Mouse (Mus musculus): ENCODE data around the gene Spef1. TPM values are rescaled to one million over a fixed set of nuclear protein-coding genes. Genes with fewer than 3 reads are reported as not detected.

Spef1 gene
- total RNA-seq, 2 experiments from 2014 or later: 9.7 to 10.8 TPM

GRCm38 (mm10) chr2:131132111-131132888 lies 54.8 kb downstream of the Spef1 start:
- DNase-seq (ENCODE audit: low spot score in 2 of 2): peak in 1 of 2 experiments; percentile 1
- intact Hi-C loops (cut with DNase I): no loop called here

DNA sequence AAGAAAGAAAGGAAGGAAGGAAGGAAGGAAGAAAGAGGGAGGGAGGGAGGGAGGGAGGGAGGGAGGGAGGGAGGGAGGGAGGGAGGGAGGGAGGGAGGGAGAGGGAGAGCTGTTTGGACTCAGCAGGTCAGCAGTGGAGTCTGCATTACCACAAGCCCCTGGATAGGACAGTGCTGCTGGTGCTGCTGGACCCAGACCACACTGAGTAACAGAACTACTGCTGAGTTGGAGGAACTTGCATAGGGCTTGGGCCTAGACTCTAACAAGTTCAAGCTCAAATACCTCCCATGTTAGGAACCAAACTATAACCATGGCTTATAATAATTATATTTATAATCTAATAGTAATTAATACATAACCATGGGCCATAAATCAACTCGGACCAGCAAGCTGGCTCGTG lies 56.2 kb downstream of the Spef1 start:
- intact Hi-C loops (cut with DNase I): no loop called here

DNA sequence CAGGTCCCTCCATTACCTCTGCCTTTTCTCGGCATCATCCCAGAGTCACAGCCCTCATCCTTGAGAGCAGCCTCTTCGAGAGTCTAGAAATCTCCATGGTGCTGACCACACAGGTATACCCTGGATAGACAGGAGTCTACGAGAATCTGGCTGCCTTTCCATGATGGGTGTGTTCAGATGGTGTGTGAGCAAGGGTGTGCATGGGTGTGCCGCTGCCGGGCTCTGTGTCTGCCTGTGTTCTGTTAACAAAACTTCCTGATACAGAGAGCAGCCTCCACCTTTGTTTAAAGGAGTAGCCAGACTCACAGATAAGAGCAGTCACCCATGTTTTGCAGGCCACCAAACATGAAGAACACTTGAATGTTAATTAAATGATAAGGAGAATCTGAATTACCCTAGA lies 57.2 kb downstream of the Spef1 start:
- intact Hi-C loops (cut with DNase I): no loop called here
- peak in 1 of 2 experiments; percentile 2 for DNase-seq (ENCODE audit: low spot score in 2 of 2)

More for the DNA sequence above, 56.2 kb downstream of the Spef1 start:
- DNase-seq (ENCODE audit: low spot score in 2 of 2): no peak

DNA sequence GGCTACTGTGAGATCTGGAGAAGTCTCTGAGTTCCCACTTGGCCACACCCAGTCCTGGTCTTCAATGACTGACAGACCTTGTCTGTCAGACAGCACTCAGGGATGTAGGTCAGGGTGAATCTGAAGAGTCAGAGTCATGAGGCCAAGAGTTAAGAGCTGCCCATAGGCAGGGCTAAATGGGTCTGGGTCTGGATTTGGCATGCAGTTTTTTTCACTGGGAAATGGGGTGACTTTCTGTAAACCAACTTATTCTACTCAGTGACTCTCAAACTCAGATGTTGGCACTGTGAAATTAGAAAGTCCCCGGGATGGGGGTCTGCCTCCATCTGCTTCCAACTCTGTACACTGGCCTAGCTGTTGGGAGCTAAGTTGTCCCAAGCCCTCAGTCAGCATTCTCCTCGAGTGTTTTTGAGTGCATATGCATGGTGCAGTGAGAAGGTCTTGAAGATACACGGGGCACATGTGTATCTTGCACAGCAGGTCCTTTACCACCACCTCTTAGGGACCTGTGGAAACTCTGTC lies 58.4 kb downstream of the Spef1 start:
- DNase-seq (ENCODE audit: low spot score in 2 of 2): no peak
- intact Hi-C loops (cut with DNase I): no loop called here

DNA sequence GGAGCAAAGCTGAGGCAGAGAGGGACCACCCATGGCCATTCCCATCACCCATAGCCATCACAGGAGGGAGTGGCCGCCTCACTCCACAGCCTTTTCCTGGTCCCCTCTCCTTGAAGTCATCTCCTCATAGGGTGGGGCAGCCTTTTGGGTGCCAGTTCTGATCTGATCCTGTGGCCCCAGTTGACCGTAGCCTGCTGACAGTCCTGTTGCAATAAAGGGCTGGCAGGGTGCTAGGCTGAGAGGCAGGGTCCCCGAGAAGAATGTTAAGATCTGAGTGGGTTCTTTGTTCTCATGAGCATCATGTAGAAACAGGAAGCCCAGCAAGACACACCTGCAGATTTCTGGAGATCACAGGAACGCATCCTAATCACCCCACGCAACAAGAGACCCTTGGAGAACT lies 58.9 kb downstream of the Spef1 start:
- intact Hi-C loops (cut with DNase I): no loop called here
- peak in 1 of 2 experiments; percentile 1 for DNase-seq (ENCODE audit: low spot score in 2 of 2)

DNA sequence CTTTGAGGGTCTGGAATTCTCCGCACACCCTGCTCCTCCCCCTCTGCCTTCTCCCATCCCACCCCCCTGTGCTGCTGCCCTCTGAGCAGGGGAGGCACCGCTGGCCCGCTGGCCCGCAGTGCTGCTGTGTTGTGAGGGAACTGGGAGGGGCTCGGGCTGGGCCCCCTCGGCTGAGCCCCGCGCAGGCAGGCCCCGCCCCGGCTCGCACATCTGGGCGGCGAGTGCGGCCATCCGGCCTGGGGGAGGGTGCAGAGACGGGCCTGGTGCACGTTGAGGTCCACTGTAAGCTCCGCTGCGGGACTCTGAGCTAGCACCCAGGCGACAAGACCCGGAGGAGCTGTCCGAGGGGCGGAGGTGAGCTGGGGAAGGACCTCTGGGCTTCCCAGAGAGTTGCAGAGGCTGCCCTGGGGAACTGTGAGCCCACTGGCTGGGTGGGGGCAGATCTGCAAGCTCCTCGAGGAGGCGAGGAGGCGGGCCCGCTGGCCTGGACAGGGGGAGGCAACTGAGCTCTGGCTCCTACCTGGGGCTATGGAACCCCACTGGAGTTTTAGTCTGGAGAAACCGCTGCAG lies 59.8 kb downstream of the Spef1 start, which contains the start of gene Hspa12b:
TSS of gene Hspa12b (plus strand) at position 120 of the 570 bp plus-strand sequence.
- intact Hi-C loops (cut with DNase I): no loop called here
- peak in 1 of 2 experiments; percentile 5 for DNase-seq (ENCODE audit: low spot score in 2 of 2)

- intact Hi-C loops (cut with DNase I): no loop called here
- peak in 1 of 2 experiments; percentile 2 for DNase-seq (ENCODE audit: low spot score in 2 of 2)
Observed at GRCm38 (mm10) chr2:131125964-131126815, 60.9 kb downstream of the Spef1 start.

DNA sequence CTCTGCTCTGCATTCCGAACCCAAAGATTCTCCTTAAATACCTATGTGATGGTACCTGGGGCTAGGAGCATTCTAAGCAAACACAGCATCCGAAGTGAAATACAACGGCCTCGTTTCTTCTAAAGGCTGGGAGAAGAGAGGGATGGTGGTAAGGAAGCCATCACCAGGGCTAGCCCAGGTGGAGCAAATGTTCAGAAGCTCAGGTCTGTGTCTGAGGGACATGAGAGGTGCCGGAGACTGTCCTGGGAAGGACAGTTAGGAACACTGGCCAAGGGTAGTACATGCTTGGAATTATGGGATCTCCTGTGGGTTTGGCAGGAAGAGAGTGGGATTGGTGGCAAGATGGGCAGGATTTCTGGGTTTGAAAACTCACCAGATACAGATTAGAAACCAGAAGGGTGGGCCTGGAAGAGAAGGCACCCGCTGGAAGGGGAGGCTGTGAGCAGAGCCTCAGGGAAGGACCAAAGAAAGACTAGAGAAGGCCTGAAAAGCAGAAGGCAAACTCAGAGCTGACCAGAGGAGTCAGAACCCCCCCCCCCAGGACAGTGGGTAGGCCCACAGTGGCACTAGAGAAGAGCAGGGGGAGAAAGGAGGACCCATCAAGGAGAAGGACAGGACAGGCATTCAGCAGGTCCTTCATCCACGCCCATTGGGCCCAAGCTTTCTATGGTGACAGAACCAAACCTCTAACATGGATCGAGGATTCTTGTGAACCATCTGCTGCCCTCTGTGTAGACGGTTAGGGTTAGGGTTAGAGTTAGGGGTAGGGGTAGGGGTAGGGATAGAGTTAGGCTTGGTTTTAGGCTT lies 61.7 kb downstream of the Spef1 start:
- intact Hi-C loops (cut with DNase I): no loop called here
- DNase-seq (ENCODE audit: low spot score in 2 of 2): no peak

DNA sequence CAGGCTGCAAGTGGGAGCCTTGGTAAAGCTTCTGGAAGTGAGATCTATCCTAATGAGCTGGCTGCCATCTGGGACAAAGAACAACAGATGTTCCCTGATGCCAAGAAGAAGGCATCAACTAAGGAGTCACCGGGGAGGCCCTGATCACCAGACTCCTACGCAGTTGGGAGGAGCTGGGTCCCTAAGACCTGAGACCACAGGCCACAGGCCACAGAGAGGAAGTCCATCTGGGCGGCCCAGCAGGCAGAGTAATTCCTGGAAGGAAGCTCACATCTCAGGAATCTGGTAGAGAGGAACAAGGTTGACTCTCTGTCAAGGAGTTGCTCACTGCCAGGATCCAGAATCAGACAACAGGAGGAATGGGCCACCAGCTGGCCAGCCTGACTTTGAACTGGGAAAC lies 62.9 kb downstream of the Spef1 start:
- intact Hi-C loops (cut with DNase I): no loop called here
- peak in 1 of 2 experiments; percentile 3 for DNase-seq (ENCODE audit: low spot score in 2 of 2)

Other genes with a start within 250 kb of the Spef1 start
- 10 to 100 TPM; 53.5 to 65.7 TPM for gene Gfra4, start 144.2 kb downstream of the Spef1 start, total RNA-seq (2021)
- gene Adam33, start 123.5 kb downstream of the Spef1 start, total RNA-seq (2021): 1 to 10 TPM; 4.9 to 9.0 TPM
- under 1 TPM; 0.32 to 0.75 TPM for gene Siglec1, start 100.5 kb downstream of the Spef1 start, total RNA-seq (2021)
- gene Hspa12b, start 60.0 kb downstream of the Spef1 start, total RNA-seq (2021): 10 to 100 TPM in 1 of 2 experiments, 1 to 10 TPM in 1; 7.2 to 11.9 TPM
- gene Gm11037, start 53.8 kb downstream of the Spef1 start, total RNA-seq (2021): not detected
- 10 to 100 TPM; 71.1 to 78.3 TPM for gene 1700037H04Rik, start 27.2 kb downstream of the Spef1 start, total RNA-seq (2021)
- 10 to 100 TPM; 75.1 to 88.0 TPM for gene Cenpb, start 7.2 kb downstream of the Spef1 start, total RNA-seq (2021)
- 10 to 100 TPM; 13.9 to 22.8 TPM for gene Cdc25b, start 333 bp downstream of the Spef1 start, total RNA-seq (2021)
- 10 to 100 TPM; 21.3 to 30.7 TPM for gene Ap5s1, start 19.8 kb upstream of the Spef1 start, total RNA-seq (2021)
- gene Mavs, start 46.8 kb upstream of the Spef1 start, total RNA-seq (2021): 1 to 10 TPM; 6.5 to 6.9 TPM
- 10 to 100 TPM; 67.4 to 72.0 TPM for gene Pank2, start 75.2 kb upstream of the Spef1 start, total RNA-seq (2021)
- 10 to 100 TPM; 37.4 to 39.4 TPM for gene Rnf24, start 165.6 kb upstream of the Spef1 start, total RNA-seq (2021)

All from left cerebral cortex, postnatal 36 days (tissue).